Mouse (Mus musculus) telencephalon, adult 2 months (tissue): ENCODE measurements around the gene Olfr417.
"Not testable (repeated sequence)": the region's sequence is repeated elsewhere in the genome, so short reads cannot be mapped to it uniquely, and the experiment has no call there.

Source experiments
- DNase-seq: peaks from one replicate; pipeline ENCODE4 v3.0.0-alpha.2; 2011; ENCODE audit warnings: low read depth, low spot score

Olfr417 gene

DNA sequence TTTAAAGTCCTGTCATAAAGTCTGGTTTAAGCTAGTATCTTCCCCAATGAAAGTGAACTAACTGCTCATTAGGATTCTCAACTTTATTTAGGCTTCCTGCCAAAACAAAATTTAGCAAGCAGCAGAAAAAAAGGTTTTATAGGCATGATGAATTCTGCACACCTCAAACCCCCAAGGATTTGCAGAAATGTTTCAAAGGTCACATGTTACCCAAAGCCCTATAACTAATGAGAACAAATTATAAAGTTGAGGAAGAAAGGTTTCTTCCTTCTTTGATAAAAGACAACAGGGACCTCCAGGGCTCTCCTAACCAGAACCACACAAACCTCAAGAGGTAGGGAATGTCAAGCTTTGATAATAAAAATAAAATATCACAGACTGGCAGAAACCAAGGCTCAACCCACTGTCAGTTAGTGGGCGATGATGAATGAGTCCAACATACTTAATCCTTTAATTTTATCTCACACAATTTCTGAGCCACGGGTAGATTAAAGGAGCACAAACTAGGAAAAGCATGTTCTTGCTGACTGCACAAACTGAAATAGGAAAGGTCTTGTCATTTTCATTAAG lies at the start of gene Olfr417:
Gene Olfr417 (plus strand): TSS at position 241 of the 570 bp plus-strand sequence.
- no peak for DNase-seq

GRCm38 (mm10) chr1:174317308-174317707 lies 47.6 kb upstream of the Olfr417 start:
- no peak for DNase-seq

DNA sequence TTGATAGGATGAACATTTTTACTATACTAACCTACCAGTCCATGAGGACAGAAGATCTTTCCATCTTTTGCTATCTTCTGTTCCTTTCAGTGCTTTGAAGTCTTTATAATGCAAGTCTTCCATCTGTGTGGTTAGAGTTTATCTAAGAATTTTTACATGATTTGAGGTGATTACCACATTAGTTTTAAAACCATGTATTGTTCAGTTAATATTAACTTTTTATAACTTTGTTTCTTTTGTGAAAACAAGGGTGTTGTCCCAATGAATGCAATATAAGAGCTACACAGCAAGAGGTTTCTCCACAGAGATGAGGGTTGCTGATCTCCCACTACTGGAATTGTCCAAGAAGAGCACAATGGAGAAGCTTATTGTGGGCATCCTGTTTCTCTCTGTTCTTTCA lies 34.7 kb upstream of the Olfr417 start, which contains the start of gene Mptx1:
Gene Mptx1 (plus strand): TSS at position 301 of the 400 bp plus-strand sequence.
- no peak for DNase-seq

DNA sequence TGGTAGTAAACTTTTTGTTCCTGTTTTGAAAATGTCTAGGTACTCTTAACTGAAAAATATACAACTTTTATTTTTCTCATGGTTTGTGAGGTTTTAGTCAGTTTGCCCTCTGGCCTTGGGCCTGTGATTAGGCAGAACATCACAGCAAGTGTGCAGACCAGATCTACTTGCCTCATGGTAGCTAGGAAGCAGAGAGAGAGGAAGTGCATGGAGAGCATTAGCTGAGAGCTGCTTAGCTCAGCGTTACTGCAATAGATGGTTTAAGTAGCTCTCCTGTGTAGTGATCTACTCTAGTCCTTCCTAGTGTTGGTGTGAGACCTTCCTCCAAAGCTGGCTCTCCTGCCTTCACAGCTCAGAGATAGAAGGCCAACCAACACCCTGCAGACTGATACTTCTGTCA lies 11.3 kb upstream of the Olfr417 start:
- DNase-seq, result not testable (repeated sequence)

DNA sequence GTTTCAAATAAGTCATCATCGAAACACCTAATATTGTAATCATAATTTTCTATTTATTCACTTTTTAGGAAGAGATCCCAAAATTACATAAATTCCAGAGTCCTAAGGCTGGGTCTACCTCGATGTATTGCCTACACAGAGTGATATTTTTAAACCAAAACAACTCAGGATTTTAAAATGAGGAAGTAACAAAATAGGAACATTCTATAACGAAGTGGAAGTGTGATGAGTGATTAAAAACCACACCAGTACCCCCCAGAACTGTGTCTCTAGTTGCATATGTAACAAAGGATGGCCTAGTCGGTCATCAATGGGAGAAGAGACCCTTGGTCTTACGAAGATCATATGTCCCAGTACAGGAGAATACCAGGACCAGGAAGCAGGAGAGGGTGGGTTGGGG lies 10.3 kb upstream of the Olfr417 start:
- DNase-seq, result no peak

DNA sequence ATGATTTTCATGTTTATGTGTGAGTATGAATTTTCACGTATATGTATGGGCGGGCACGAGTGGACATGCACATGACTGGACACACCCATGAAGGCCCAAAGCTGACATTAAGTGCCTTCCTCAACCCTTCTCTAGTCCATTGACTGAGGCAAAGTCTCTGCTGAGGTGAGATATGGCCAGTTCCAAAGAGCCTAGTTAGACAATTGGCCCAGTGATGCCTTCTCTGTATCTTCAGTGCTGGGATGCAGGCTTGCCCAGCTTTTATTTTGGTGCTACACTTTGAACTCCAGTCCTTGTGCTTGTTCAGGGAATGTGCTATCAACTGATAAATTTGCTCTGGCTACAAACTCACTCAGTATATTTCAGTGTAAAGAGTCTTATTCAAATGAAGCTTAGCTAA lies 8.9 kb downstream of the Olfr417 start:
- DNase-seq, result no peak

GRCm38 (mm10) chr1:174390746-174391145 lies 25.8 kb downstream of the Olfr417 start, which contains the start of gene Olfr248:
TSS of gene Olfr248 (plus strand) at chr1:174391046.
- DNase-seq, result no peak

DNA sequence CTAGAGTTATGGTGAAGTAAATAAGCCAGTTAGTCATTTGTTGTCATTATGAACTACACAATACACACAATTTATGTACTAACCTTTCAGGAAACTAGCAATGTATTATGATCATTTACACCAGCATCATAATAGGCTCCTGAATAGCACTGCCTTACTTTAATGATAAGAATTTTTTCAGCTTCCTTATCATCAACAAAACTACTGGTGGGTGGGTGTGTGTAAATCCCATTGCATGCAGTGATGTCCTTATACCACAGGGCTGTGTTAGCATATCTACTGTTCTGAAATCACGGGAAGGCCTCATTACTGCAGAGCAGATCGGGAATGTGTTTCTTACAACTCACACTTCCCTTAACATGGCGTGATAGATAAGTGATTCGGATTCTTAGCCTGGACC lies 58.0 kb downstream of the Olfr417 start:
- no peak for DNase-seq

- no peak for DNase-seq
These were observed 58.8 kb downstream of the Olfr417 start, which contains the start of gene Olfr414 for GRCm38 (mm10) chr1:174423764-174424163. TSS of gene Olfr414 (plus strand) at chr1:174424064.
